Mouse (Mus musculus) olfactory bulb, adult 2 months (tissue): ENCODE measurements around the gene Kat2b.

Source experiments
- CTCF ChIP-seq: fragments of 200-500 bp; IDR thresholded peaks from 2 replicates; pipeline ENCODE4 v1.5.1; 2012; ENCODE audit warnings: low read depth, mild to moderate bottlenecking, low read length, moderate library complexity; ENCODE audit not compliant: insufficient read depth
- POLR2A ChIP-seq: fragments of 200-500 bp; IDR thresholded peaks from 2 replicates; pipeline ENCODE4 v1.6.1; 2012; ENCODE audit warnings: mild to moderate bottlenecking, low read depth, low read length, moderate library complexity; ENCODE audit not compliant: insufficient read depth

GRCm38 (mm10) chr17:53551306-53552299 is 15.1 kb upstream of the Kat2b start:
- no peak for TF ChIP-seq POLR2A
- TF ChIP-seq CTCF: no peak
